Mouse (Mus musculus): ENCODE data around the gene Lgr6. TPM values are rescaled to one million over a fixed set of nuclear protein-coding genes. Genes with fewer than 3 reads are reported as not detected.

Gene Lgr6
- total and polyA plus RNA-seq, 3 experiments: 0.30 to 0.54 (median 0.38) TPM

GRCm38 (mm10) chr1:135100400-135100799 is 4.7 kb downstream of the Lgr6 start:
- ATAC-seq (ENCODE audit: extremely low read depth, insufficient number of reproducible peaks, low FRiP score, poor library complexity, severe bottlenecking): no peak

GRCm38 (mm10) chr1:135098441-135098840 is 6.6 kb downstream of the Lgr6 start:
- ATAC-seq (ENCODE audit: extremely low read depth, insufficient number of reproducible peaks, low FRiP score, poor library complexity, severe bottlenecking) (no peak), DNase-seq (ENCODE audit: low spot score) (no peak)
- TF ChIP-seq CTCF (IDR thresholded peaks at IDR 0.05; ENCODE audit: low read depth, low read length) (no peak), TAL1 (conservative IDR thresholded peaks at IDR 0.05; ENCODE audit: low read depth, low read length) (no peak)
- peaks cover 68% of the 10 kb centered on the region for H3K27me3 ChIP-seq (ENCODE audit: insufficient read depth, low read length)
- H3K4me3 ChIP-seq (ENCODE audit: low read depth, low read length): no peak overlapping the region
- no peaks in the 10 kb centered on the region for H3K9me3 ChIP-seq (replicated peaks)
- peaks cover 6% of the 10 kb centered on the region; the same call in 1 of the 2 replicates for H3K4me1 ChIP-seq (ENCODE audit: insufficient read depth, low read depth, low read length)
- H3K36me3 ChIP-seq (replicated peaks): no peaks in the 10 kb centered on the region

More at GRCm38 (mm10) chr1:135100400-135100799, 4.7 kb downstream of the Lgr6 start:
- Histone ChIP-seq H3K9me3 (replicated peaks) (no peaks in the 10 kb centered on the region), H3K4me3 (ENCODE audit: low read depth, low read length) (no peak overlapping the region), H3K36me3 (replicated peaks) (no peaks in the 10 kb centered on the region), H3K27me3 (ENCODE audit: insufficient read depth, low read length) (peaks cover 72% of the 10 kb centered on the region), H3K4me1 (ENCODE audit: insufficient read depth, low read depth, low read length) (peaks cover 11% of the 10 kb centered on the region)
- TF ChIP-seq POLR2AphosphoS5 (IDR thresholded peaks at IDR 0.05; ENCODE audit: insufficient replicate concordance, low read depth, low read length): no peak
- TF ChIP-seq CTCF (IDR thresholded peaks at IDR 0.05; ENCODE audit: low read depth, low read length): no peak
- no peak for TF ChIP-seq TAL1 (conservative IDR thresholded peaks at IDR 0.05; ENCODE audit: low read depth, low read length)
- no peak for DNase-seq (ENCODE audit: low spot score)

DNA sequence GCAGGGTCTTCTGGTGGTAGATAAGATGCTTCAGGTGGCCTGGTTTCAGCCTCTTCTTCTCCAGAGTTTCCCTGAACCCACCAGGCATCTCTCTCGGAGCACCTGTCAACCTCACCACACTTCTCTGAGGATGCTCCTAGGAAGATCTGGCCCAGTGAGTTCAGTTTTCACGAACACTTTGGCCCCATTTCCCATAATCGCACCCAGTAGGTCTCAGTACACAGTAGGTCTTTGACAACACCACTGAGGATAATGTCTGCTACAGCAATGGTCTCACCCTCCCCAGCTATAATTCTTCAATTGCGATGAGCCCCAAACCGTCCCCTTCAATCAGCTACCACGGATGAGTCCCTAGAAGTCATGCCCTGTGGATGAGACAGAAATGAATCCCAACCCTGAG is 7.6 kb downstream of the Lgr6 start:
- DNase-seq (ENCODE audit: low spot score): no peak
- Histone ChIP-seq H3K4me1 (ENCODE audit: insufficient read depth, low read depth, low read length) (peaks cover 6% of the 10 kb centered on the region; the same call in 1 of the 2 replicates), H3K4me3 (ENCODE audit: low read depth, low read length) (no peak overlapping the region), H3K9me3 (replicated peaks) (no peaks in the 10 kb centered on the region), H3K27me3 (ENCODE audit: insufficient read depth, low read length) (peaks cover 61% of the 10 kb centered on the region), H3K36me3 (replicated peaks) (no peaks in the 10 kb centered on the region)
- TF ChIP-seq CTCF (IDR thresholded peaks at IDR 0.05; ENCODE audit: low read depth, low read length) (no peak), GATA2 (IDR thresholded peaks at IDR 0.05; ENCODE audit: borderline replicate concordance, low read depth, low read length) (no peak), TAL1 (conservative IDR thresholded peaks at IDR 0.05; ENCODE audit: low read depth, low read length) (no peak), GATA1 (IDR thresholded peaks at IDR 0.05; ENCODE audit: borderline replicate concordance, low read length) (no peak), POLR2AphosphoS5 (IDR thresholded peaks at IDR 0.05; ENCODE audit: insufficient replicate concordance, low read depth, low read length) (no peak)
- no peak for ATAC-seq (ENCODE audit: extremely low read depth, insufficient number of reproducible peaks, low FRiP score, poor library complexity, severe bottlenecking)

- TF ChIP-seq GATA1 (IDR thresholded peaks at IDR 0.05; ENCODE audit: borderline replicate concordance, low read length) (no peak), CTCF (IDR thresholded peaks at IDR 0.05; ENCODE audit: low read depth, low read length) (no peak), TAL1 (conservative IDR thresholded peaks at IDR 0.05; ENCODE audit: low read depth, low read length) (no peak), GATA2 (IDR thresholded peaks at IDR 0.05; ENCODE audit: borderline replicate concordance, low read depth, low read length) (no peak), POLR2AphosphoS5 (IDR thresholded peaks at IDR 0.05; ENCODE audit: insufficient replicate concordance, low read depth, low read length) (no peak)
- peaks cover 6% of the 10 kb centered on the region; the same call in 1 of the 2 replicates for H3K4me1 ChIP-seq (ENCODE audit: insufficient read depth, low read depth, low read length)
- peaks cover 52% of the 10 kb centered on the region for H3K27me3 ChIP-seq (ENCODE audit: insufficient read depth, low read length)
- no peaks in the 10 kb centered on the region for H3K9me3 ChIP-seq (replicated peaks)
- DNase-seq (ENCODE audit: low spot score): no peak
- no peak overlapping the region for H3K4me3 ChIP-seq (ENCODE audit: low read depth, low read length)
- no peak for ATAC-seq (ENCODE audit: extremely low read depth, insufficient number of reproducible peaks, low FRiP score, poor library complexity, severe bottlenecking)
- H3K36me3 ChIP-seq (replicated peaks): no peaks in the 10 kb centered on the region
Observed at GRCm38 (mm10) chr1:135096312-135096711, 8.8 kb downstream of the Lgr6 start.

- DNase-seq (ENCODE audit: low spot score): no peak
- TF ChIP-seq GATA2 (IDR thresholded peaks at IDR 0.05; ENCODE audit: borderline replicate concordance, low read depth, low read length) (no peak), GATA1 (IDR thresholded peaks at IDR 0.05; ENCODE audit: borderline replicate concordance, low read length) (no peak), POLR2AphosphoS5 (IDR thresholded peaks at IDR 0.05; ENCODE audit: insufficient replicate concordance, low read depth, low read length) (no peak), TAL1 (conservative IDR thresholded peaks at IDR 0.05; ENCODE audit: low read depth, low read length) (no peak)
- Histone ChIP-seq H3K4me3 (ENCODE audit: low read depth, low read length) (no peak overlapping the region), H3K36me3 (replicated peaks) (no peaks in the 10 kb centered on the region), H3K4me1 (ENCODE audit: insufficient read depth, low read depth, low read length) (0 out of 2 replicates have a peak, but pooled peaks cover 3% of the 10 kb centered on the region), H3K27me3 (ENCODE audit: insufficient read depth, low read length) (peaks cover 47% of the 10 kb centered on the region), H3K9me3 (replicated peaks) (no peaks in the 10 kb centered on the region)
- ATAC-seq (ENCODE audit: extremely low read depth, insufficient number of reproducible peaks, low FRiP score, poor library complexity, severe bottlenecking): no peak
Observed at GRCm38 (mm10) chr1:135095189-135095588, 9.9 kb downstream of the Lgr6 start.

- DNase-seq (ENCODE audit: low spot score): no peak
- Histone ChIP-seq H3K27me3 (ENCODE audit: insufficient read depth, low read length) (peaks cover 46% of the 10 kb centered on the region), H3K4me3 (ENCODE audit: low read depth, low read length) (no peak overlapping the region), H3K4me1 (ENCODE audit: insufficient read depth, low read depth, low read length) (0 out of 2 replicates have a peak, but pooled peaks cover 3% of the 10 kb centered on the region), H3K9me3 (replicated peaks) (no peaks in the 10 kb centered on the region), H3K36me3 (replicated peaks) (no peaks in the 10 kb centered on the region)
- no peak for ATAC-seq (ENCODE audit: extremely low read depth, insufficient number of reproducible peaks, low FRiP score, poor library complexity, severe bottlenecking)
- TF ChIP-seq GATA2 (IDR thresholded peaks at IDR 0.05; ENCODE audit: borderline replicate concordance, low read depth, low read length) (no peak), GATA1 (IDR thresholded peaks at IDR 0.05; ENCODE audit: borderline replicate concordance, low read length) (no peak), TAL1 (conservative IDR thresholded peaks at IDR 0.05; ENCODE audit: low read depth, low read length) (no peak)
Observed at GRCm38 (mm10) chr1:135094723-135095122, 10.4 kb downstream of the Lgr6 start.

GRCm38 (mm10) chr1:135090914-135091313 is 14.2 kb downstream of the Lgr6 start:
- H3K27me3 ChIP-seq (ENCODE audit: insufficient read depth, low read length): peaks cover 37% of the 10 kb centered on the region
- DNase-seq (ENCODE audit: low spot score): no peak
- no peaks in the 10 kb centered on the region for H3K36me3 ChIP-seq (replicated peaks)
- 0 out of 2 replicates have a peak, but pooled peaks cover 3% of the 10 kb centered on the region for H3K4me1 ChIP-seq (ENCODE audit: insufficient read depth, low read depth, low read length)
- no peak for TF ChIP-seq TAL1 (conservative IDR thresholded peaks at IDR 0.05; ENCODE audit: low read depth, low read length)
- TF ChIP-seq GATA1 (IDR thresholded peaks at IDR 0.05; ENCODE audit: borderline replicate concordance, low read length): no peak
- TF ChIP-seq CTCF (IDR thresholded peaks at IDR 0.05; ENCODE audit: low read depth, low read length): no peak
- TF ChIP-seq POLR2AphosphoS5 (IDR thresholded peaks at IDR 0.05; ENCODE audit: insufficient replicate concordance, low read depth, low read length): no peak
- TF ChIP-seq GATA2 (IDR thresholded peaks at IDR 0.05; ENCODE audit: borderline replicate concordance, low read depth, low read length): no peak
- H3K4me3 ChIP-seq (ENCODE audit: low read depth, low read length): no peak overlapping the region
- ATAC-seq (ENCODE audit: extremely low read depth, insufficient number of reproducible peaks, low FRiP score, poor library complexity, severe bottlenecking): no peak
- H3K9me3 ChIP-seq (replicated peaks): no peaks in the 10 kb centered on the region
